In the genomic region with DNA sequence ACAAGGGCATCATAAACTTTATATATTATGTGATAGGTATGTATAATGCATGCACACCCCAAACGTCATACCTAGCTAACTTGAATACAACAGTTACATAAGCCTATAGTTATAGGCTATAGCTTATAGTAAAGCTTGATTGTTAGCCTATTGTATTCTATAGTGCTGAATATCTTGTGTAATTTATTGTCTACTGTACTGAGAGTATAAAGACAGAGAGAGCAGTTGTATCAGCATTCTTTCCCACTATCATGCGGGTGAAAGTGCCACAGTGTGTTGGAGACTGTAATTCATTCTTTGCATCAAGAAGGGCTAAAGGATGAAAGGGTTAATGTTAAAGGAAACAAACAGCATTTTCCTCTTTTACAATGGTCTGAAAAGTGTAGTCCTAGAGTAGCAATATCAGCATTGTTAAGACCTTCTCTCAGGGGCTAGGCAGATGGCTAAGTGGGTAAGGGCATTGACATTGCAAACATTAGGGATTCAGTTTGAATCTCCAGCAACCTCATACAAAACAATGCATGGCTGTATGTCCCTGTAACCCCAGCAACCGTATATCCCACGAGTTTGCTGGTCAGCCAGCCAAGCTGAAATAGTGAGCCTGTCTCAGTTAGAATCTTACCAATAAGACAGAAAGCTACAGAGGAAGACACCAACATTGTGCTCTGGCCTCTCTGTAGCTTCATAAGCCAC, we compare ENCODE assay signal across 21 mouse cellular contexts.
DNase-seq lines count a peak whose midpoint lies in the region; ATAC-seq lines count a peak whose summit lies in the region.
"Had no signal": no experiment of that assay in that cellular context is flagged by ENCODE, and none has a peak within 500 bp of the region (broad histone marks: within the 10 kb centered on the region; RNA-seq: fewer than 3 reads in every experiment).

No protein-coding gene starts in this region.

- intact Hi-C loops in left cerebral cortex, postnatal 36 days (cut with DNase I): no loop called here

- H3K27me3 ChIP-seq in midbrain, embryonic 10.5 days (ENCODE audit: low read depth, poor library complexity, severe bottlenecking): no peaks in the 10 kb centered on the region
- no peaks in the 10 kb centered on the region for H3K27me3 ChIP-seq in midbrain, embryonic 15.5 days (replicated peaks)
- H3K27me3 ChIP-seq in hindbrain, embryonic 12.5 days: no peaks in the 10 kb centered on the region
- no peaks in the 10 kb centered on the region for H3K27me3 ChIP-seq in midbrain, embryonic 12.5 days
- H3K27me3 ChIP-seq in neural tube, embryonic 15.5 days (replicated peaks): no peaks in the 10 kb centered on the region
- H3K27me3 ChIP-seq: forebrain, embryonic 15.5 days; heart, embryonic 15.5 days; limb, embryonic 15.5 days; Patski had no signal

- no peaks in the 10 kb centered on the region for H3K36me3 ChIP-seq in midbrain, embryonic 10.5 days
- no peaks in the 10 kb centered on the region for H3K36me3 ChIP-seq in midbrain, embryonic 15.5 days (replicated peaks)
- H3K36me3 ChIP-seq in hindbrain, embryonic 12.5 days: no peaks in the 10 kb centered on the region
- no peaks in the 10 kb centered on the region for H3K36me3 ChIP-seq in midbrain, embryonic 12.5 days
- H3K36me3 ChIP-seq in neural tube, embryonic 15.5 days: no peaks in the 10 kb centered on the region
- H3K36me3 ChIP-seq: forebrain, embryonic 15.5 days; heart, embryonic 15.5 days; limb, embryonic 15.5 days had no signal

- no peak overlapping the region for H3K4me3 ChIP-seq in midbrain, embryonic 10.5 days
- no peak overlapping the region for H3K4me3 ChIP-seq in midbrain, embryonic 15.5 days
- no peak overlapping the region for H3K4me3 ChIP-seq in hindbrain, embryonic 12.5 days
- no peak overlapping the region for H3K4me3 ChIP-seq in midbrain, embryonic 12.5 days
- no peak overlapping the region for H3K4me3 ChIP-seq in neural tube, embryonic 15.5 days (replicated peaks)
- H3K4me3 ChIP-seq: forebrain, embryonic 15.5 days; gastrocnemius, adult 2 months; heart, embryonic 15.5 days; limb, embryonic 15.5 days had no signal

- peak overlapping the region; percentile 55; the same call in 1 of the 2 replicates for H3K27ac ChIP-seq in midbrain, embryonic 10.5 days (replicated peaks)
- no peak overlapping the region for H3K27ac ChIP-seq in midbrain, embryonic 15.5 days
- no peak overlapping the region for H3K27ac ChIP-seq in hindbrain, embryonic 12.5 days
- no peak overlapping the region for H3K27ac ChIP-seq in midbrain, embryonic 12.5 days (replicated peaks)
- no peak overlapping the region for H3K27ac ChIP-seq in neural tube, embryonic 15.5 days (replicated peaks)
- H3K27ac ChIP-seq: forebrain, embryonic 15.5 days; gastrocnemius, adult 2 months; heart, embryonic 15.5 days; limb, embryonic 15.5 days had no signal

- H3K9me3 ChIP-seq in midbrain, embryonic 10.5 days (replicated peaks): no peaks in the 10 kb centered on the region
- no peaks in the 10 kb centered on the region for H3K9me3 ChIP-seq in midbrain, embryonic 15.5 days
- H3K9me3 ChIP-seq in hindbrain, embryonic 12.5 days (replicated peaks): no peaks in the 10 kb centered on the region
- no peaks in the 10 kb centered on the region for H3K9me3 ChIP-seq in midbrain, embryonic 12.5 days
- no peaks in the 10 kb centered on the region for H3K9me3 ChIP-seq in neural tube, embryonic 15.5 days (replicated peaks)
- H3K9me3 ChIP-seq: forebrain, embryonic 15.5 days; heart, embryonic 15.5 days; limb, embryonic 15.5 days had no signal

- WGBS in midbrain, embryonic 10.5 days: 47% methylated on average over 4 of the region's 4 CpGs
- 35% methylated on average over 4 of the region's 4 CpGs for WGBS in midbrain, embryonic 15.5 days
- WGBS in hindbrain, embryonic 12.5 days: 32% methylated on average over 4 of the region's 4 CpGs
- 43% methylated on average over 4 of the region's 4 CpGs for WGBS in midbrain, embryonic 12.5 days
- 25% methylated on average over 4 of the region's 4 CpGs for WGBS in neural tube, embryonic 15.5 days

- no peak for ATAC-seq in midbrain, embryonic 15.5 days (replicated peaks)
- ATAC-seq in hindbrain, embryonic 12.5 days (ENCODE audit: low FRiP score): peak; percentile 93
- ATAC-seq in midbrain, embryonic 12.5 days (ENCODE audit: low FRiP score, low read depth): peak; percentile 84
- ATAC-seq in neural tube, embryonic 15.5 days (ENCODE audit: low FRiP score): peak; percentile 59
- ATAC-seq: activated CD4-positive, CD25-positive, alpha-beta regulatory T cell, adult 4 months; forebrain, embryonic 15.5 days; Patski had no signal

- no peak overlapping the region for H3K9ac ChIP-seq in midbrain, embryonic 15.5 days
- H3K9ac ChIP-seq in hindbrain, embryonic 12.5 days: no peak overlapping the region
- H3K9ac ChIP-seq in midbrain, embryonic 12.5 days (replicated peaks): no peak overlapping the region
- H3K9ac ChIP-seq in neural tube, embryonic 15.5 days (replicated peaks): no peak overlapping the region
- H3K9ac ChIP-seq: forebrain, embryonic 15.5 days; heart, embryonic 15.5 days; limb, embryonic 15.5 days had no signal

- no peak overlapping the region for H3K4me2 ChIP-seq in midbrain, embryonic 15.5 days
- H3K4me2 ChIP-seq in hindbrain, embryonic 12.5 days (replicated peaks): no peak overlapping the region
- H3K4me2 ChIP-seq in midbrain, embryonic 12.5 days (replicated peaks): no peak overlapping the region
- no peak overlapping the region for H3K4me2 ChIP-seq in neural tube, embryonic 15.5 days
- H3K4me2 ChIP-seq: forebrain, embryonic 15.5 days; heart, embryonic 15.5 days; limb, embryonic 15.5 days had no signal

- DNase-seq in midbrain, embryonic 10.5 days (ENCODE audit: low spot score): peak; percentile 18
- DNase-seq in right cerebral cortex, postnatal 36 days (ENCODE audit: low spot score in 2 of 2): no peak
- no peak for DNase-seq in left cerebral cortex, postnatal 36 days (ENCODE audit: low spot score in 2 of 2)
- DNase-seq: adrenal gland, postnatal 25 days; cerebellum, adult 2 months; gastrocnemius, adult 2 months; heart, adult 18-20 months; kidney, adult 18-20 months; kidney, postnatal 14 days; layer of hippocampus, adult 9-11 months; right cerebral cortex, adult 18-20 months; spleen, adult 18-20 months had no signal

- H3K4me1 ChIP-seq in midbrain, embryonic 10.5 days: peaks cover 17% of the 10 kb centered on the region
- H3K4me1 ChIP-seq in midbrain, embryonic 15.5 days: no peaks in the 10 kb centered on the region
- 0 out of 2 replicates have a peak, but pooled peaks cover 5% of the 10 kb centered on the region for H3K4me1 ChIP-seq in hindbrain, embryonic 12.5 days
- no peaks in the 10 kb centered on the region; the same call in 1 of the 2 replicates for H3K4me1 ChIP-seq in midbrain, embryonic 12.5 days
- no peaks in the 10 kb centered on the region for H3K4me1 ChIP-seq in neural tube, embryonic 15.5 days
- H3K4me1 ChIP-seq: forebrain, embryonic 15.5 days; heart, embryonic 15.5 days; limb, embryonic 15.5 days had no signal
